Mouse (Mus musculus): ENCODE measurements at regions not wholly inside any gene's neighbourhood (a gene's known extent, or its start where the extent isn't known, plus 50 kb on each side); places are given as distances from the start of the nearest gene placed in this dataset.
"Not testable (repeated sequence)": the region's sequence is repeated elsewhere in the genome, so short reads cannot be mapped to it uniquely, and the experiment has no call there.

DNA sequence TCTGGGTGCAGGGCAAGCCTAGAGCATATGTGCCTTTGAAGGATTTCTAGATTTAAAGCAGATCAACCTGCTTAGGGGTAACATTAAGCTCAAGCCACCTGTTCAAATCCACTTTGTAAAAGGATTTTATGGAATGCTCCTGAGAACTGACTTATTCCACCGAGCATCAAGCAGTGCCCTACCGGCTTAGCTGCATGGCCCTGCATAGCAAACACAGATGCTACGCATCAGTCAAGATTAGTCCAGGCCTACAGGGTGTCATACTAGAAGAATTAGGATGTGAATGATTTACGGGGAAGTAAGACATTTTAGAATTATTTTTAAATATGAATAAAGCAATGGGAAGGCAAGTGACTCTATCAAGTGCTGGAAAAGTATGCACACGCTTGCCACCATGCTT is 263.8 kb downstream of the Adgb start:
- H3K27ac ChIP-seq (replicated peaks; ENCODE audit: low read depth, low read length), result no peak overlapping the region
- H3K9ac ChIP-seq (ENCODE audit: low read length), result no peak overlapping the region
- WGBS, result 84% methylated on average over 5 of the region's 5 CpGs
- no peaks in the 10 kb centered on the region for H3K4me1 ChIP-seq (ENCODE audit: control insufficient read depth, insufficient read depth, low read length)
- DNase-seq (ENCODE audit: low spot score), result no peak
- no peak overlapping the region for H3K4me2 ChIP-seq (ENCODE audit: low read depth, severe bottlenecking)
- peak; percentile 71; the same call in 1 of the 2 replicates for ATAC-seq (ENCODE audit: insufficient number of reproducible peaks, low FRiP score, low TSS enrichment, low read depth)
- no peaks in the 10 kb centered on the region for H3K36me3 ChIP-seq (ENCODE audit: control insufficient read depth, insufficient read depth, low read length)
- H3K9me3 ChIP-seq (ENCODE audit: control insufficient read depth, low read length), result no peaks in the 10 kb centered on the region
- H3K27me3 ChIP-seq (ENCODE audit: control insufficient read depth, insufficient read depth, low read length), result no peaks in the 10 kb centered on the region
- no peak overlapping the region for H3K4me3 ChIP-seq (ENCODE audit: low read depth, low read length)

DNA sequence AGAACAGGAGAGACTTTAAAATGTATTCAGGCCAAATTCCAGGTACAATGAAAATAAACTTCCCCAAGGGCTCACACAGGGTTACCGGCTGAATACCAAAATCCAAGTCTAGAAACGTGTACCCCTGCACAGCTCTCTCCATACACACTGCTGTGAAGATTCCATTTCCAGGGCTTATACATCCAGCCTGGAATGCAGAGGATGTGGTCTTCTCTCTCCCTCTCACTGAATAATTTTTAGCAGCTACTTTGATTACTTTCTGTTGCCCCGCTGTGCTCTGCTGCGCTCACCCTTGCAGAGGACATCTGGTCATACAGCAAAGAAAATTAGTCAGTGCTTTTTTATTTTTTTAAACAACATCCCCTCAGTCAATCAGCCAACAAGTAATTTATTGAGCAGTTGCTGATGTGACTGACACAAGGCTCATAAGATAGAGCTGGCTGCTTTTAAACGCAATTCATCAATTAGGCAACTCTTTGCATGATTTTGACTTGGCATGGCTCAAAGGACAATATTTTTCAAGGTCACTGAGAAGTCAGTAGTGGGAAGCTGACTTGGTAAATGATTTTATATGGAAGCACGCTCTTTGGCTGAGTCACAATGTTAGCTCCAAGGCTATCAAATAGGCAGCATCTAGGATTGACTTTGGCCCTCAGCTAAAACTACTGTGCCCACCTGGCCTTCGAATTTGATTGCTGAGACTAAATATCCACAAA is 266.2 kb downstream of the Adgb start:
- Histone ChIP-seq H3K9ac (ENCODE audit: low read length) (no peak overlapping the region), H3K4me1 (ENCODE audit: control insufficient read depth, insufficient read depth, low read length) (no peaks in the 10 kb centered on the region), H3K9me3 (ENCODE audit: control insufficient read depth, low read length) (no peaks in the 10 kb centered on the region), H3K27me3 (ENCODE audit: control insufficient read depth, insufficient read depth, low read length) (no peaks in the 10 kb centered on the region), H3K36me3 (ENCODE audit: control insufficient read depth, insufficient read depth, low read length) (no peaks in the 10 kb centered on the region), H3K4me3 (ENCODE audit: low read depth, low read length) (no peak overlapping the region), H3K27ac (replicated peaks; ENCODE audit: low read depth, low read length) (no peak overlapping the region), H3K4me2 (ENCODE audit: low read depth, severe bottlenecking) (no peak overlapping the region)
- 81% methylated on average over 7 of the region's 7 CpGs for WGBS
- DNase-seq (ENCODE audit: low spot score) (no peak), ATAC-seq (ENCODE audit: insufficient number of reproducible peaks, low FRiP score, low TSS enrichment, low read depth) (no peak)

DNA sequence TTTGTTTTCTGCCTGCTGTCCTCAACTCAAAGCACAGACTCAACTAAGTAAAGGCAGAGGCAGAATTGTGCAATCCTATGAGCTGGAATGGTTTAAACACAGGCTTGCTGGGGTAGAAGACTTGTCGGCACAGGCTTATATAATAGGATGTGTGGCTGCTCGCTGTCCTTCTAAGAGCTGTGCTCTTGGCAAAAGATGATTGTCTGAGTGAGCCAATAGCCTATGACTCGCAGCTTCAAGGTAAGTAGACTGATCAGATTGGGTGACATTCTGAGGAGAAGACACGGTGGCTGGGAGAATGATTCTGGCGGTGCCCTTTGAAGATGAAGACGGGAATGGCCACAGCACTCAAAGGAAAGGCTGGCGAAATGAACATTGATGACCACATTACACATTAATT is 268.1 kb downstream of the Adgb start:
- no peak overlapping the region for H3K9ac ChIP-seq (ENCODE audit: low read length)
- no peaks in the 10 kb centered on the region for H3K9me3 ChIP-seq (ENCODE audit: control insufficient read depth, low read length)
- H3K4me2 ChIP-seq (ENCODE audit: low read depth, severe bottlenecking), result no peak overlapping the region
- H3K4me1 ChIP-seq (ENCODE audit: control insufficient read depth, insufficient read depth, low read length), result no peaks in the 10 kb centered on the region
- DNase-seq (ENCODE audit: low spot score) (no peak), ATAC-seq (ENCODE audit: insufficient number of reproducible peaks, low FRiP score, low TSS enrichment, low read depth) (no peak)
- no peak overlapping the region for H3K27ac ChIP-seq (replicated peaks; ENCODE audit: low read depth, low read length)
- 86% methylated on average over 7 of the region's 7 CpGs for WGBS
- H3K4me3 ChIP-seq (ENCODE audit: low read depth, low read length), result no peak overlapping the region
- no peaks in the 10 kb centered on the region for H3K36me3 ChIP-seq (ENCODE audit: control insufficient read depth, insufficient read depth, low read length)
- H3K27me3 ChIP-seq (ENCODE audit: control insufficient read depth, insufficient read depth, low read length), result no peaks in the 10 kb centered on the region

DNA sequence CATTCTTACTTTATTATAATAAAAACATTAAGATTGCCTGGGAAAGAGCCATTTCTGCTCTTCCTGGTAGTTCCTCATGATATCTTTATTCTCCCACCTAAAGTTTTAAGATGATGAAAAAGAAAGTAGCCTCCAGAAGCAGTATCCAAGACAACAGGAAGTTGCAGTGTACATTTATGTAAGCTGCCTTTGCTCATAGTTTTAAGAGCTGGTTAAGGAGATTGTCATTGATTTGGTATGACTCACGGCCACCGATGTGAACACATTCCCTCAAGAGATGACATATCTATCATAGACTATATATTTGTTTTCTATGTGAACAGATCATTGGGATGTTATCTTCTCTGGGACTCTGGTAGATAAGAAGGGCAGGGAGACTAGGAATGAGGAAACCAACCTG is 281.8 kb downstream of the Adgb start:
- WGBS, result 93% methylated on average over 2 of the region's 2 CpGs
- H3K4me1 ChIP-seq (ENCODE audit: control insufficient read depth, insufficient read depth, low read length), result no peaks in the 10 kb centered on the region
- H3K27me3 ChIP-seq (ENCODE audit: control insufficient read depth, insufficient read depth, low read length), result no peaks in the 10 kb centered on the region
- DNase-seq (ENCODE audit: low spot score) (no peak), ATAC-seq (ENCODE audit: insufficient number of reproducible peaks, low FRiP score, low TSS enrichment, low read depth) (no peak)
- no peak overlapping the region for H3K4me3 ChIP-seq (ENCODE audit: low read depth, low read length)
- H3K9ac ChIP-seq (ENCODE audit: low read length), result no peak overlapping the region
- H3K36me3 ChIP-seq (ENCODE audit: control insufficient read depth, insufficient read depth, low read length), result no peaks in the 10 kb centered on the region
- no peak overlapping the region for H3K4me2 ChIP-seq (ENCODE audit: low read depth, severe bottlenecking)
- H3K9me3 ChIP-seq (ENCODE audit: control insufficient read depth, low read length), result no peaks in the 10 kb centered on the region
- H3K27ac ChIP-seq (replicated peaks; ENCODE audit: low read depth, low read length), result no peak overlapping the region

DNA sequence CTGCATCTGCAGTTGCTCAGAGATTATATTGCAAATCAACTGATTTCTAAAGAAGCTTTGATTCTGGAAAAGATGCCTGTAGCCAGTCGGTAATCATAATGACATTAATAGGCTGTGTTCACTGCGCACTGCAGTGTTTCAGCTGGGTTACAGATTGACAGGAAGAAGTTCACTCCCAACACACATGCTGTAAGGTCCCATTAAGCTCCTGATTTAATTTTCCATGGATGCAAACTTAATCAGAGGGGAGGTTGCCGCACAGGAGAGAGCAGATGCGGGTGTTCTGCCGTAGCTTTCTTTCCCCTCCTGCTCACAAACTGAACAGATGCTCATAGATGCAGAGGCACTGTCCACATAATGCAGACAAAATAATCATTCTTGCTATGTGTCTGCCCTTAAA is 284.0 kb downstream of the Adgb start:
- H3K27ac ChIP-seq (replicated peaks; ENCODE audit: low read depth, low read length), result no peak overlapping the region
- H3K4me3 ChIP-seq (ENCODE audit: low read depth, low read length), result no peak overlapping the region
- H3K9ac ChIP-seq (ENCODE audit: low read length), result no peak overlapping the region
- H3K9me3 ChIP-seq (ENCODE audit: control insufficient read depth, low read length), result no peaks in the 10 kb centered on the region
- no peaks in the 10 kb centered on the region for H3K4me1 ChIP-seq (ENCODE audit: control insufficient read depth, insufficient read depth, low read length)
- ATAC-seq (ENCODE audit: insufficient number of reproducible peaks, low FRiP score, low TSS enrichment, low read depth) (no peak), DNase-seq (ENCODE audit: low spot score) (no peak)
- H3K36me3 ChIP-seq (ENCODE audit: control insufficient read depth, insufficient read depth, low read length), result no peaks in the 10 kb centered on the region
- no peaks in the 10 kb centered on the region for H3K27me3 ChIP-seq (ENCODE audit: control insufficient read depth, insufficient read depth, low read length)
- WGBS, result 91% methylated on average over 5 of the region's 5 CpGs
- no peak overlapping the region for H3K4me2 ChIP-seq (ENCODE audit: low read depth, severe bottlenecking)

DNA sequence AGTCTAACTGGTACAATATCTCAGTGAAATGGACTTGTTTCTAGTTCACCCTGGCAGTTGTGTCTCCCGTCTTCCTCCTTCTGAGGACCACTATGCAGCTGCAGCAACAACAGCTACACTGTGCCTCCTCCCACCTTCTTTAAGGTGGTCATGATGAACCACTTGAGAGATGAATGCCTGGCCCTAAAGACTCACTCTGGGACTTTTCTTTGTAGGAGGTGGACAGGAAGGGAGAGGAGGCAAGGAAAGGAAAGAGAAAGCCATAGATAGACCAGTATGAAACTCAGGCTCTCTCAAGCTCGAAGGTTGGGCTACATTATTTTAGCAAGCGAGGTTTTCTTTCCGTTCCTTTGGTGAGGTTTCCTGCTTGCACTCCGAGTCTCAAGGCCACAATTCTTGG is 285.4 kb downstream of the Adgb start:
- Histone ChIP-seq H3K4me1 (ENCODE audit: control insufficient read depth, insufficient read depth, low read length) (no peaks in the 10 kb centered on the region), H3K9me3 (ENCODE audit: control insufficient read depth, low read length) (no peaks in the 10 kb centered on the region), H3K27ac (replicated peaks; ENCODE audit: low read depth, low read length) (no peak overlapping the region), H3K9ac (ENCODE audit: low read length) (no peak overlapping the region), H3K4me3 (ENCODE audit: low read depth, low read length) (no peak overlapping the region), H3K27me3 (ENCODE audit: control insufficient read depth, insufficient read depth, low read length) (no peaks in the 10 kb centered on the region), H3K4me2 (ENCODE audit: low read depth, severe bottlenecking) (no peak overlapping the region), H3K36me3 (ENCODE audit: control insufficient read depth, insufficient read depth, low read length) (no peaks in the 10 kb centered on the region)
- no peak for DNase-seq (ENCODE audit: low spot score)
- no peak for ATAC-seq (ENCODE audit: insufficient number of reproducible peaks, low FRiP score, low TSS enrichment, low read depth)
- 96% methylated on average over 5 of the region's 5 CpGs for WGBS

DNA sequence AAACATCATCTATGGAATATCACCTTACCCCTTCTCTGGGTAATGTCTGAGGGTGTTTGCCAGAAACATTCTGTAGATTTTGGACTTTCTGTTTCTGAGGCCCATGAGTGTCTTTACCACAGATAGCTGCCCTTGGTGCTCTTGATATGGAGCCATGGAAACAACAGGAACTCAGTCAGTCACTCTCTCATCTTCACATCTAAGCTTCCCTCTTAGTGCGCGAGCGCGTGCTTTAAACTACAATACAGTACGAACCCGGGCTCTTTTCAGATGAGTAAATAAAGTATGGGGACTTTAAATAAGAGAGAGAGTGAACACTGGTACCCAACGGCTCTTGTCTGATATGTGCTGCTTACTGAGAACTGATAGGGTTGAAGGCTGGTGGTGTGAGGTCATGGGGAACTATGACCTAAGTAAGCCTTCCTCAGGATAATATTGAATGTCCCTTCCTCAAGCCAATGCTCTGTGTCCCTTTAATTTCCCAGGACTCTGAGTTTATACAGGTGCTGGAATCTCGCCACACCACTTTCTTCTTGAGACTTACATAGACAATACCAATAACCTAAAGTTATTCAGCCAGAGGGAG is 284.5 kb upstream of the Stxbp5 start:
- Histone ChIP-seq H3K27ac (replicated peaks; ENCODE audit: low read depth, low read length) (no peak overlapping the region), H3K9ac (ENCODE audit: low read length) (no peak overlapping the region), H3K36me3 (ENCODE audit: control insufficient read depth, insufficient read depth, low read length) (no peaks in the 10 kb centered on the region), H3K4me1 (ENCODE audit: control insufficient read depth, insufficient read depth, low read length) (no peaks in the 10 kb centered on the region), H3K4me2 (ENCODE audit: low read depth, severe bottlenecking) (no peak overlapping the region), H3K27me3 (ENCODE audit: control insufficient read depth, insufficient read depth, low read length) (no peaks in the 10 kb centered on the region), H3K4me3 (ENCODE audit: low read depth, low read length) (no peak overlapping the region), H3K9me3 (ENCODE audit: control insufficient read depth, low read length) (no peaks in the 10 kb centered on the region)
- ATAC-seq (ENCODE audit: insufficient number of reproducible peaks, low FRiP score, low TSS enrichment, low read depth) (no peak), DNase-seq (ENCODE audit: low spot score) (no peak)
- 87% methylated on average over 8 of the region's 8 CpGs for WGBS

DNA sequence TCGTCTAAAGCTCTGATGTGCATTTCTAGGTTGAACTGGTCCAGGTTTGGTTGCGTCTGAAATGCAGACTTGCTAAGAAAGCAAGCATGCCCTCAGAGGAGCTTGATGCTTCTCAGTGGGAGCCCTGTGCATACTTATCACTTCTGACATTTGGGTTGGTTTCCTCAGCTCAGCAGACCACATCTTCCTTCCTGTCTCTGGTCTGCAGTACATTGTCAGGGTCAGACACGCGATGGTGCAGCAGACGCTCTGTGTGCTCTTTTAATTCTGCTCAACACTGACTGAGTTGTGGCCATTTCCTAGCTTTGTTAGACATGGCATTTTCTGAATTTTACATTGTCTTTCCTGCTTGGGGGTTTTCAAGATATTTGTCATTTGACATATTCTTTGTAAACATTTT is 283.5 kb upstream of the Stxbp5 start:
- H3K27me3 ChIP-seq (ENCODE audit: control insufficient read depth, insufficient read depth, low read length), result no peaks in the 10 kb centered on the region
- H3K9me3 ChIP-seq (ENCODE audit: control insufficient read depth, low read length), result no peaks in the 10 kb centered on the region
- H3K4me3 ChIP-seq (ENCODE audit: low read depth, low read length), result no peak overlapping the region
- H3K9ac ChIP-seq (ENCODE audit: low read length), result no peak overlapping the region
- no peaks in the 10 kb centered on the region for H3K4me1 ChIP-seq (ENCODE audit: control insufficient read depth, insufficient read depth, low read length)
- ATAC-seq (ENCODE audit: insufficient number of reproducible peaks, low FRiP score, low TSS enrichment, low read depth) (no peak), DNase-seq (ENCODE audit: low spot score) (no peak)
- 77% methylated on average over 5 of the region's 5 CpGs for WGBS
- H3K27ac ChIP-seq (replicated peaks; ENCODE audit: low read depth, low read length), result no peak overlapping the region
- H3K4me2 ChIP-seq (ENCODE audit: low read depth, severe bottlenecking), result no peak overlapping the region
- H3K36me3 ChIP-seq (ENCODE audit: control insufficient read depth, insufficient read depth, low read length), result no peaks in the 10 kb centered on the region

DNA sequence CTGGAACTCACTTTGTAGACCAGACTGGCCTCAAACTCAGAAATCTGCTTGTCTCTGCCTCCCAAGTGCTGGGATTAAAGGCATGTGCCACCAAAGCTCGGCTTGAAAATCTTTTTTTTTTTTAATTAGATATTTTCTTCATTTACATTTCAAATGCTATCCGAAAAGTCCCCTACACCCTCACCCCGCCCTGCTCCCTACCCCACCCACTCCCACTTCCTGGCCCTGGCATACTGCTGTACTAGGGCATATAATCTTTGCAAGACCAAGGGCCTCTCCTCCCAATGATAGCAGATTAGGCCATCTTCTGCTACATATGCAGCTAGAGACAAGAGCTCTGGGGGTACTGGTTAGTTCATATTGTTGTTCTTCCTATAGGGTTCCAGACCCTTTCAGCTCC is 276.2 kb upstream of the Stxbp5 start:
- WGBS, result 84% methylated on average over 3 of the region's 3 CpGs
- not testable (repeated sequence) for H3K9me3 ChIP-seq (ENCODE audit: control insufficient read depth, low read length); H3K27ac ChIP-seq (replicated peaks; ENCODE audit: low read depth, low read length); H3K4me3 ChIP-seq (ENCODE audit: low read depth, low read length); H3K4me1 ChIP-seq (ENCODE audit: control insufficient read depth, insufficient read depth, low read length); ATAC-seq (ENCODE audit: insufficient number of reproducible peaks, low FRiP score, low TSS enrichment, low read depth); H3K9ac ChIP-seq (ENCODE audit: low read length); H3K27me3 ChIP-seq (ENCODE audit: control insufficient read depth, insufficient read depth, low read length); DNase-seq (ENCODE audit: low spot score); H3K36me3 ChIP-seq (ENCODE audit: control insufficient read depth, insufficient read depth, low read length); H3K4me2 ChIP-seq (ENCODE audit: low read depth, severe bottlenecking)
